Mouse (Mus musculus): ENCODE measurements around the gene Olfr279. TPM values are rescaled to one million over a fixed set of nuclear protein-coding genes. Genes with fewer than 3 reads are reported as not detected.

Olfr279 gene
- polyA plus RNA-seq (2021; fragmentation: Nextera tagmentation) = 0.01 TPM in 1 of 2 replicates, not detected in the other
- long read RNA-seq, experiment 1 = 0 reads
- long read RNA-seq, experiment 2 = 0 reads

GRCm38 (mm10) chr15:98492102-98492501, at the start of gene Olfr279:
Gene Olfr279, plus strand, starts transcription at chr15:98492402.

DNA sequence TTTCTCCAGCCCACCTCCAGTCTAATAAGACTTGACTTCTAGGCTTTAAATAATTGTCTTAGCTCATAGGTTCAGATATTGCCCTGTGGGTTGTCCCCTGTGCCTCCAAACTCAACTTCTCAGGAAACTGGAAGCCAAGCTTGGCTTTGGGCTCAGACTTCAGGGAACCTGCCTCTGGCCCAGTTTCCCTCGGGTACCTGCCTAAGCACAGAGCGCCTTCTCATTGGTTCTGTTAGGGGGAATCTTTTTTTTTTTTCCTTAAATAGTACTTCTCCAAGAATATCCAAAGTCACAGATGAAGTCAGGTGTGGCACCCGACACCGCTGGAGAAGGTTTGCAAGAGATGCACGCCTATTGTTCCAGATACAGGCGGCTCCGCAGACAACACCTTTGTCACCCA, 39.9 kb upstream of the Olfr279 start, which contains the start of gene Olfr281:
Gene Olfr281, plus strand, starts transcription at position 301 of the 400 bp plus-strand sequence.

DNA sequence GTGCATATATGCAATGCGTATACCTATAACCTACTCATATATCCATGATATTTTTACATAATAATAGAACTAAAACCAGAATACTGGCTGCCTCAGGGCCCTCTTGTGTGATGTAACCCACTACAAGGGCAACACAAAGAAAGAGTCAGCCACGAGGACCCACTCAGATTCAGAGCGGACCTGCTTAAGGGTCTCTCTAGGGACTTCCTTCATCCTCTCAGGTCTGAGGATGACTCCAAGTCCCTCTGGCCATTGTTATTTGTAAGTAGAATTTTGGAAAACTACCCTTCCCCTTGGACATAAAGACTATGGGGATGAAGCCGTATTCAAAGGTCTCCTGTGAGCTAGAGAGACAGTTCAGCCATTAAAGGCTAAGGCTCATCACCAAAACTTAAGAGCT, 22.6 kb upstream of the Olfr279 start, which contains the start of gene OR5BS1P:
Gene OR5BS1P, plus strand, starts transcription at position 301 of the 400 bp plus-strand sequence.

DNA sequence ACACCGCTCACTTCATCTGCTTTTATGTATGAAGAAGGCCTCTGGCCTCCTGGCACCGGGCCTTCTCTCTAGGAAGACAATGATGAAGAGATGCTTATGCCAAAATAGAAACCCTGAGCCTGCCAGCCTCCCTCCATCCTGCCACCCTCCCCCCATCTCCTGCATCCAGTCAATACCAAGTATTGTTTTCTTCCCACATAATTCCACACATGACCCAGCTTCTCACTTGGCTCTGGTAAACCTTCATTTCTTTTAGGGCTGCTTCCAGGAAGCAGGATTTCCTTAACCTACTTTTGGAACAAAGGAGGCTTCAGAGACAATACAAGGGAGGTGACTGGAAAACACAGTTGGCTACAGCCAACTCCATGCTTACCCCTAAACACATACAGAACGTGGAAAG, 9.5 kb upstream of the Olfr279 start, which contains the start of gene Lalba:
Gene Lalba, minus strand, starts transcription at position 21 of the 400 bp plus-strand sequence.

GRCm38 (mm10) chr15:98533881-98534627, 41.9 kb downstream of the Olfr279 start, which contains the start of gene Kansl2:
Gene Kansl2, minus strand, starts transcription at chr15:98534264.

Other genes starting within 250 kb of the Olfr279 start
- not detected in 2 replicates for gene H1fnt, start 235.1 kb upstream of the Olfr279 start, polyA plus RNA-seq (2021; fragmentation: Nextera tagmentation)
- gene Zfp641, start 196.2 kb upstream of the Olfr279 start, polyA plus RNA-seq (2021; fragmentation: Nextera tagmentation) = 2.7 and 3.1 TPM in 2 replicates
- gene Olfr285, start 175.0 kb upstream of the Olfr279 start, polyA plus RNA-seq (2021; fragmentation: Nextera tagmentation) = not detected in 2 replicates
- gene Olfr284, start 151.4 kb upstream of the Olfr279 start, polyA plus RNA-seq (2021; fragmentation: Nextera tagmentation) = not detected in 2 replicates
- not detected in 2 replicates for gene Olfr283, start 111.5 kb upstream of the Olfr279 start, polyA plus RNA-seq (2021; fragmentation: Nextera tagmentation)
- gene Olfr282, start 61.2 kb upstream of the Olfr279 start, polyA plus RNA-seq (2021; fragmentation: Nextera tagmentation) = not detected in 2 replicates
- gene Olfr281, start 39.8 kb upstream of the Olfr279 start, polyA plus RNA-seq (2021; fragmentation: Nextera tagmentation) = not detected in 2 replicates
- not detected in 2 replicates for gene OR5BS1P, start 22.5 kb upstream of the Olfr279 start, polyA plus RNA-seq (2021; fragmentation: Nextera tagmentation)
- gene Lalba, start 9.7 kb upstream of the Olfr279 start, polyA plus RNA-seq (2021; fragmentation: Nextera tagmentation) = not detected in 2 replicates
- 39.2 and 43.9 TPM in 2 replicates for gene Kansl2, start 41.9 kb downstream of the Olfr279 start, polyA plus RNA-seq (2021; fragmentation: Nextera tagmentation)
- 21.6 and 24.3 TPM in 2 replicates for gene Ccnt1, start 78.5 kb downstream of the Olfr279 start, polyA plus RNA-seq (2021; fragmentation: Nextera tagmentation)
- not detected in 2 replicates for gene 4930415O20Rik, start 78.6 kb downstream of the Olfr279 start, polyA plus RNA-seq (2021; fragmentation: Nextera tagmentation)
- gene Adcy6, start 117.7 kb downstream of the Olfr279 start, polyA plus RNA-seq (2021; fragmentation: Nextera tagmentation) = 2.3 and 3.5 TPM in 2 replicates
- 69.9 and 113 TPM in 2 replicates for gene Cacnb3, start 138.4 kb downstream of the Olfr279 start, polyA plus RNA-seq (2021; fragmentation: Nextera tagmentation)
- 21.4 and 22.1 TPM in 2 replicates for gene Ddx23, start 170.5 kb downstream of the Olfr279 start, polyA plus RNA-seq (2021; fragmentation: Nextera tagmentation)
- gene Rnd1, start 185.1 kb downstream of the Olfr279 start, polyA plus RNA-seq (2021; fragmentation: Nextera tagmentation) = 18.2 and 20.5 TPM in 2 replicates
- gene Ccdc65, start 215.8 kb downstream of the Olfr279 start, polyA plus RNA-seq (2021; fragmentation: Nextera tagmentation) = 8.6 and 9.4 TPM in 2 replicates
- gene Fkbp11, start 235.8 kb downstream of the Olfr279 start, polyA plus RNA-seq (2021; fragmentation: Nextera tagmentation) = 3.7 and 4.3 TPM in 2 replicates